Mouse (Mus musculus) monocyte, adult 2 months (primary cell): ENCODE results near the gene Lyg2.

Source experiments
- DNase-seq, 2 experiments: peaks; one replicate each; pipeline ENCODE4 v3.0.0; 2022; ENCODE audit warnings: low spot score in 2 of 2, low read depth in 1 of 2

Gene Lyg2

DNA sequence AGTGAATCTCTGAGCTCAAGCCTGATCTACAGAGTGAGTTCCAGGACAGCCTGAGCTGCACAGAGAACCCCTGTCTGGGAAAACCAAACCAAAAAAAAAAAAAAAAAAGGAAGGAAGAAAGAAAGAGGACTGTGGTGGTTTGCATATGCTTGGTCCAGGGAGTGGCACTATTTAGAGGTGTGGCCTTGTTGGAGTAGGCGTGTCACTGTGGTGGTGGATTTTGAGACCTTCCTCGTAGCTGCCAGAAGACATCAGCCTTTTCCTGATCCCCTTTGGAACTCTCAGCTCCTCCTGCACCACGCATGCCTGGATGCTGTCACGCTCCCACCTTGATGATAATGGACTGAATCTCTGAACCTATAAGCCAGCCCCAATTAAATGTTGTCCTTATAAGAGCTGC, 32.9 kb downstream of the Lyg2 start:
- DNase-seq, result no peak

DNA sequence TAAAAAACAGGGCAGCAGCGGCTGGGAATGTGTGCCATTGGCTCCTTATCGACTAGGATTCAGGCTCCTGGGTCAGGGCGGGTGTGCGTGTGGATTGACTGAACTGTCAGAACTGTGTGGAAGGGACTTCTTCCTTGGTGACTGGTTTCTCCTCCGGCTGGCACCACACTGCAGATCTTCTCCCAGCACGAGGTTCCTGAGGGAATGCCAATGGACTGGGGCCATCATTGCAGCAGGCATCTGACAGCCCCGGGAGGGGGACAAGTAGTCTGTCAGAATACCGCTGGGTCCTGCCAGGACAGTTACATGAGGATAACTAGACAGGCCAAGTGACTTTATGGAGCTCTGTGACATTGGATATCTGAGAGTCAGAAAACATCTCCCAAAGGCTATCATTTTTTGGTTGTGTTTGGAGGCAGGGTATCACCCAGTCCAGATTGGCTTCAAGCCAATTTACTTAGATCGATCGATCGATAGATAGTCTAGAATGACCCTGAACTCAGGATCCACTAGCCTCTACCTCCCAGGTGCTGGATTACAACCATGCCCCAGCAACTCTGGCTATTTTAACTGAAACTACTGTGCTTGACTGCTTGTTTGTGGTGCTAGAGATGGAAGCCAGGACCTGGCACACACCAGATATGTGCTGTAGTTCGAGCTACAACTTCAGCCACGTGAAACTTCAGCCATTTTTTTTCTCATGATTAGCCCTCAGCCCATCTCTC, 38.4 kb downstream of the Lyg2 start:
- no peak for DNase-seq

GRCm38 (mm10) chr1:37873157-37873556, 43.1 kb downstream of the Lyg2 start:
- DNase-seq, result no peak

GRCm38 (mm10) chr1:37872131-37873067, 43.9 kb downstream of the Lyg2 start:
- peak in 1 of 2 experiments; percentile 16 for DNase-seq

GRCm38 (mm10) chr1:37871704-37872103, 44.6 kb downstream of the Lyg2 start, which contains the start of gene Lipt1:
Gene Lipt1 (plus strand): TSS chr1:37871738.
- DNase-seq, result no peak

- no peak for DNase-seq
Measured at GRCm38 (mm10) chr1:37869362-37869761, 46.9 kb downstream of the Lyg2 start.

GRCm38 (mm10) chr1:37868640-37869039, 47.7 kb downstream of the Lyg2 start:
- DNase-seq, result no peak

DNA sequence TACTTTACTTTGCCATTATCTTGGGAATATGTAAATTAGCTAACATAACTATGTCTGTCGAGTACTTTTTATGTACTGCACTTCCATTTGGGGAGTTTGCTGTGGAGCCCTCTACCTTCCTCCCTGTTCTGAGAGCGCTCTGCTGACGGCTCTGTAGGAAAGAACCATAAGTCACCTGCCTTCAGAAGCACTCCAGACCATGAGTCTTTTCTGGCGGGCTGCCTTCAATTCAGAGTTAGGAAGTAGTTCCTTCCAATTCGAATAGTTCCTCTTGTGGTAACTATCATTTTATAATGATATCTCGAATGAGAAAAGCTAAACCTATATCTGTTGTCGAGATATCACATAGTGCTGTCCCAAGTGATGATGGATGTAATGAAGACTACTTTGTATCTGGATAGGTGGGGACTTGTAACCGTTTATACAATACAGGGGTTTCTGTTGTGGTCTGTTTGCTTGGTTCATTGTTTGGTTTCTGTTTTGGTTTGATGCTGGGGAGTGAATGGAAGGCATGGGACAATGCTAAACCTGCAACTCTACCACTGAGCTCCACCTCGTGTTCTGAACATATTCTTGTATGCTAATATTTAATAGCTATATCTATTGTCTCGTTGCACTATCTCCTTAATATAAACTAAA, 48.5 kb downstream of the Lyg2 start:
- no peak for DNase-seq

DNA sequence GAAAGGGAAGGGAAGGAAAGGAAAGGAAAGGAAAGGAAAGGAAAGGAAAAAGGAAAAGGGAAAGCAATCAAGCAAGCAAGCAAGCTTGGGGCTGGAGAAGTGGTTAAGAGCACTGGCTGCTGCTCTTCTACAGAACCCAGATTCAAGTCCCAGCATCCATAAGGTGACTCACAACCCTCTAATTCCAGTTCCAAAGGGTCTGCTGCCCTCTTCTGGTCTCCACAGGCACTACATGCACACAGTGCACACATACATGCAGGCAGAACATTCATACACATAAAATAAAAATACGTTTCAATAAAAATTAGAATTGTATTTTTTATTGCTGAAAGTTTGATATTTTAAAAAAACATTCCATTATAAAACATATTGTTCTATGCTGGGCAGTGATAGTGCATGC, 49.2 kb downstream of the Lyg2 start:
- DNase-seq, result peak in 1 of 2 experiments; percentile 54

DNA sequence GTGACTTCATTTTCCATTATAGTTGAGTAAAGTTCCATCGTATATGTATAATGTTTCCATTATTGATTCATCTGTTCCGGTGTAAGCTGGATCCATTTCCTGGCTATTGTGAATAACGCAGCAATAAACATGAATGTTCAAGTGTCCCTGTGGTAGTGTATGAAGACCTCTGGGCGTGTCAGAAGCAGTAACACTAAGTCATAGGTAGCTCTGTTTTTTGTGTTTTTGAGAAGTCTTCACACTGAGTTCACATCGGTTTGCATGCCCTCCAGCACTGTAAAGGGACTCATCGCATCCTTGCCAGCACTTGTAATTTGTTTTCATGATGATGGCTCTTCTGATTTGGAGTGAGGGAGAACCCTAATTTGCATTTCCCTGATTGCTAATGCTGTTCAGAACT, 50.0 kb downstream of the Lyg2 start, which contains the start of gene Tsga10:
Gene Tsga10, minus strand, starts transcription at position 144 of the 400 bp plus-strand sequence.
- DNase-seq, result no peak

DNA sequence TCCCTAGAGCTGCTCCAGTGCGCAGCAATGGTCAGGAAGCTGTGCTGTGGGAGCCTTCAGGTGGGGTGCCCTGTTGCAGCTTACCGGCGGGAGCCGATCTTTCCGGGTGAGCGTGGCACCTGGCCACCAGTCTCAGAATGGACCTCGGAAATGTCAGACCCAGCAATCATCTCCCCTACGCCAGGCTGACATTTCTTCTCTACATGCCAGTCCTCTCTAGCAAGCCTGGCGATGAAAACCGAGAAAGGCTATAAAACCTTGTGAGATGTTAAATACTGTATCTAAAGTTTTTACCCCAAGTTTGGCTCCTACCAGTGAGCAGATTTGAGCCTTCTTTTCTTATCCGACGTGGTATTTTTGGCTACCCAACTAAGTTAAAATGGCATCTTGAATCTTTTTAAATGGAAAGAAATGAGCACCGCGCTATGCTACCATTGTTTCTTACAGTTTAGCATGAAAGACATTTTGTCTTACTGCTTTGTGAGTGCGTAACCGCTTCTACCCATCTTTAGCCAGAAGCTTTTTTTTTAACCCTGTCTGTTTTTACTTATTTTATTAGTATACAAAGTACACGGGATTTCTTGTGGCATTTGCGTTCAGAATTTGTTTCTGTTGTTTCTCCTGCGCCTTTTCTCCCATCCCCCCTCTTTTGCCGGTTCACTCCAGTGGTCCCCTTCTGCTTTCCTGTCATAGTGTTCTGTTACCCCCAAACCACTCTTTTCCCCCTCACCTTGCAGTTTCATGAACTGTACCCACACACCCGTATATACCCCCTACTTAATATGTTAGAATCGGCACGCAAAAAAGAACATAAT, 50.7 kb downstream of the Lyg2 start:
- DNase-seq, result no peak

DNA sequence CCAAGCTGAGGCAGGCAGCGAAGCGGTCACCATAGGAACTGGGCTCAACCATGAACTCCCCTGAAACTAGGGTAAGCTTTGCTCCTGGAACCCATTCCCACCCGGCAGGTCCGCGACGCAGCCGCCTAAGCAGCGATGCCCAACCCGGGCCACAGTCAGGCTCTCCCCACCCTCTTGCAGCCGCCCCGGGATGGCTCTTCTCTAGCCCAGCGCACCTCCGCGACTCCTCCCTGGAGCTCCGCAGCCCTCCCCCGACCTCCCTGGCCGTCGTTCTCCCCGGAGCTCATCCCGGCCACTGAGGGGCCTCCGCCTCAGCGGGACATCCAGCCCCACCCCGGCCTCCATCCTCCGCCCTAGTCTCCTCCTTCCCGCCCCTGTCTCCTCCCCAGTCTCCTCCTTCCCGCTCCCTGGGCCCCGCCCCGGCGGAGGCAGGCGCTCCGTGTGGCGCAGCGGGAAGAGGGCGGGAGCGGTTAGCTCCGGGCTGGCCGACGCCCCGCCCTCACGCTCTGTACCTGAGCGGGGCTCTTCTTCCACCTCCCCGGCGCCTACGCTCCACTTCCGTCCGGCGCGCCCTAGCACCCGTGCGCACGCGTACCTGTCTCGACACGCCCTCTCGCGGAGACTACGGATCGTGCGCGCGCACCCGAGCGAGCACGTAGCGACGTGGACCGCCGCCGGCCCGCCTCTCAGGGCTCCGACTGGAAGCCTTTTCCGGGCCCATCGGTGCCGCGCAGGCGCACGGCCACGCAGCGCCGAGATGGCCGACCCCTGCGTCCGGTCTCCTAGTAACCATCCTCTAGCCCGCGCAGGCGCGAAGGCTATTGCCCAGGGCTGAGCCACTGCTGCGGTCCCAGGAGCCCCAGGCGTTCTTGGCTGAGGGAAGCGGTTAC, 51.5 kb downstream of the Lyg2 start:
- DNase-seq, result peak; percentile 98 to 99
